Mouse (Mus musculus) hindbrain, postnatal 0 days (tissue): ENCODE data around the gene Fbl. TPM values are rescaled to one million over a fixed set of nuclear protein-coding genes. Genes with fewer than 3 reads are reported as not detected.
A peak's percentile ranks its signal among the peaks of the same experiment; 100 is the strongest.
"Not testable (repeated sequence)": the region's sequence is repeated elsewhere in the genome, so short reads cannot be mapped to it uniquely, and the experiment has no call there.

Source experiments
- ATAC-seq: fragments of 200-750 bp; cut with Nextera tagmentation; 2 replicates; pipeline ENCODE4 v1.8.0; 2017; ENCODE audit warnings: mild to moderate bottlenecking, moderate TSS enrichment, moderate library complexity
- DNase-seq: peaks from one replicate; pipeline ENCODE4 v3.0.0-alpha.2; 2015; ENCODE audit warnings: low spot score
- H3K27ac ChIP-seq: fragments of 300-500 bp; sonication (generic); 2 replicates; pipeline ENCODE4 v1.5.1; 2014; ENCODE audit warnings: mild to moderate bottlenecking
- H3K27me3 ChIP-seq: fragments of 300-500 bp; sonication (generic); 2 replicates; pipeline ENCODE4 v1.6.1; 2014; ENCODE audit warnings: low read length, mixed read lengths; ENCODE audit not compliant: insufficient read depth
- H3K36me3 ChIP-seq: fragments of 300-500 bp; sonication (generic); 2 replicates; pipeline ENCODE4 v1.6.1; 2014; ENCODE audit warnings: low read length, mixed read lengths; ENCODE audit not compliant: insufficient read depth
- H3K4me1 ChIP-seq: fragments of 300-500 bp; sonication (generic); 2 replicates; pipeline ENCODE4 v1.6.1; 2014; ENCODE audit warnings: antibody characterized with exemption, low read length, mixed read lengths; ENCODE audit not compliant: insufficient read depth
- H3K4me2 ChIP-seq: fragments of 300-500 bp; sonication (generic); 2 replicates; pipeline ENCODE4 v1.6.1; 2014; ENCODE audit warnings: low read depth, mild to moderate bottlenecking, low read length, moderate library complexity, mixed read lengths
- H3K4me3 ChIP-seq: fragments of 300-500 bp; sonication (generic); 2 replicates; pipeline ENCODE4 v1.5.1; 2014; ENCODE audit warnings: low read length
- H3K9ac ChIP-seq: fragments of 300-500 bp; sonication (generic); replicated peaks from 2 replicates; pipeline ENCODE4 v1.6.1; 2014; ENCODE audit warnings: mild to moderate bottlenecking, low read length, moderate library complexity, mixed read lengths
- H3K9me3 ChIP-seq: fragments of 300-500 bp; sonication (generic); 2 replicates; pipeline ENCODE4 v1.6.1; 2016; ENCODE audit warnings: low read length, mixed read lengths
- CTCF ChIP-seq: IDR thresholded peaks from 2 replicates; pipeline ENCODE4 v1.5.1; 2016; ENCODE audit warnings: antibody characterized with exemption, control low read depth, low read depth
- WGBS: fragments of 180-500 bp; shearing (Covaris S2); extraction: QIAGEN DNeasy Blood & Tissue Kit; methylation state at CpG from one replicate; pipeline ENCODE4 v1.1.7; 2014; 5-methylcytosine and 5-hydroxymethylcytosine counted together
- polyA plus RNA-seq: library from polyadenylated mRNA; unstranded; fragments of >200 nt; fragmentation: Nextera tagmentation; extraction: Ambion mirVana; gene quantifications from 2 replicates; pipeline ENCODE4 v1.2.1, GENCODE M21; 2015
- total RNA-seq: library from RNA; depleted of rRNA; stranded (reverse); fragments of >200 nt; gene quantifications from 2 replicates; pipeline ENCODE4 v1.2.3, GENCODE M21; 2014

Gene Fbl
- total and polyA plus RNA-seq, 2 experiments from 2014 or later: 23.5 to 70.7 TPM

DNA sequence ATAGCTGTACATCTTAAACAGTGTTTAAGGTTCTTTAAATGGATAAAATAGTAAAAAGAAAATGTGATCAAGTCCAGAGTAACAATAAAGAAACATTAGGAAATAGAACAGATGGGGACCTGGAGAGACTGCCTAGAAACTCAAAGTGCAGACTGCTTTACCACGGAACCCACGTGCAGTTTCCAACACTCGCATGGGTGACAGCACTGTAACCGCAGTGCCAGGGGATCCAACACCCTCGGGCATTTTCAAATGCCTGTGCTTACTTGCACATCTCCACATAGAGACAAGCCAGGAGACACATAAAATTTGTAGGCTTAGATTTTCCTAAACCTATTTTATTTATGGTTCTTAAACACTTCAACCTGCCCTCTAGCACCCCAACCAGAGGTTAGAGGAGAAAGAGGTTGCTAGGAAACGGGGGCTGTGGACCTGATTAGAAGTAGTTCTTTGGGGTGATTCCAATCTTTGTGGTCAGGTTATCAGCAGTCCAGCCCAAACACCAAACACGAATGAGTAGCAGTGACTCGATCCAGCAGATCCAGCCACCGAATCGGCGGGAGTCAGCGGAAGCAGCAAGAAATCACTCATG lies 39.0 kb downstream of the Fbl start:
- ATAC-seq (no peak), DNase-seq (no peak)
- Histone ChIP-seq H3K4me3 (peak overlapping the region; percentile 27), H3K27me3 (no peaks in the 10 kb centered on the region), H3K4me1 (no peaks in the 10 kb centered on the region), H3K9ac (0 out of 2 replicates have a peak overlapping the region, but pooled peaks have one; percentile 25), H3K4me2 (peak overlapping the region; percentile 52), H3K27ac (no peak overlapping the region), H3K9me3 (no peaks in the 10 kb centered on the region), H3K36me3 (no peaks in the 10 kb centered on the region)
- no peak for TF ChIP-seq CTCF
- 47% methylated on average over 12 of the region's 12 CpGs for WGBS

DNA sequence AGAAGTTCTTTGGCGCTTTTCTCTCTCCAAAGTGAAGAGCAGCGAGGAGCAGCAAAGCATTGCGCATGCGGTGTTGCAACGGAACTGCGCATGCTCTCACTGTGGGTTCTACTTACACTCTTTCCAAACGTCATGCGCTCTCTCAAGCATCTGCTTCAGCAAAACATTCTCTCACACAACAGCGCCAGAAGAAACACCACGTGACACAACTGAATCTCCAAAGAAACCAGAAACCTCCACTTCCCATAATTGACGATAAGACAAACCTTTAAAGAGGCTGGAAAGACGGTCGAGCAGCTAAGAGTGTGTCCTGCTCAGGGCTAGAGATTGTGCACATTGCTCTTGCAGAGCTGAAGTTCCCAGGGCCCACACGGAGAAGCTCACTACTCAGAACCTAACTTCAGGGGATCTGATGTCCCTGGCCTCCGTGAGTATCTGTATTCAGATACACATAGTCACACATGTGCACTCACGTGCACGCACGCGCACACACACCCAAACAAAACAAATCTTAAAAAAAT lies 39.5 kb downstream of the Fbl start:
- peak; percentile 84 for DNase-seq
- WGBS: 62% methylated on average over 19 of the region's 19 CpGs
- H3K4me3 ChIP-seq: peak overlapping the region; percentile 27
- peak; percentile 75 for ATAC-seq
- H3K27me3 ChIP-seq: no peaks in the 10 kb centered on the region
- TF ChIP-seq CTCF: no peak
- no peaks in the 10 kb centered on the region for H3K9me3 ChIP-seq
- H3K9ac ChIP-seq: 0 out of 2 replicates have a peak overlapping the region, but pooled peaks have one; percentile 25
- H3K4me1 ChIP-seq: no peaks in the 10 kb centered on the region
- H3K36me3 ChIP-seq: no peaks in the 10 kb centered on the region
- H3K27ac ChIP-seq: no peak overlapping the region
- H3K4me2 ChIP-seq: peak overlapping the region; percentile 52

- no peak overlapping the region for H3K27ac ChIP-seq
- H3K4me3 ChIP-seq: no peak overlapping the region
- no peaks in the 10 kb centered on the region for H3K4me1 ChIP-seq
- H3K36me3 ChIP-seq: no peaks in the 10 kb centered on the region
- no peak; the same call in 1 of the 2 replicates for TF ChIP-seq CTCF
- 45% methylated on average over 5 of the region's 5 CpGs for WGBS
- no peak overlapping the region for H3K4me2 ChIP-seq
- DNase-seq (no peak), ATAC-seq (no peak)
- H3K9me3 ChIP-seq: no peaks in the 10 kb centered on the region
- no peak overlapping the region for H3K9ac ChIP-seq
- H3K27me3 ChIP-seq: no peaks in the 10 kb centered on the region
Measured at GRCm38 (mm10) chr7:28210731-28211130, 41.2 kb downstream of the Fbl start.

GRCm38 (mm10) chr7:28214142-28214541 lies 44.6 kb downstream of the Fbl start:
- 28% methylated on average over 10 of the region's 10 CpGs for WGBS
- Histone ChIP-seq H3K9ac (no peak overlapping the region), H3K9me3 (no peaks in the 10 kb centered on the region), H3K4me2 (no peak overlapping the region), H3K27me3 (no peaks in the 10 kb centered on the region), H3K4me3 (no peak overlapping the region), H3K27ac (no peak overlapping the region), H3K36me3 (no peaks in the 10 kb centered on the region), H3K4me1 (no peaks in the 10 kb centered on the region)
- ATAC-seq: no peak
- no peak for DNase-seq
- TF ChIP-seq CTCF: peak; percentile 75

DNA sequence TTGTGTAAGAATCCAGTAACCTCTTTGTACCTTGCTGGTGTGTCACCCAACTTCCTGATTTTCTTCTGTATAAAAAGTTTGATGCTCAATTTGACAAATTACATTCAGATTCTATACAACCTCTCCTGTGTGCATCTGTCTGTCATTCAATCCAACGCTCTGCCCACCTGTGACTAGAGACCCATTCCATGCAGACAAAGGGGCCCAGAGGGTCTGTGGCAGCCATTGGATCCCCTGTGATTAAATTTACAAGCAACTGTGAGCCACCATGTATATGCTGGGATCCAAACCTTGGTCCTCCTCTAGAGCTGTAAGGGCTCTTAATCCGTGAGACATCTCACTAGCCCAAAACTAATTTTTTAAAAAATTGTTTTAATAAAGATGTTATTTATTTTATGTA lies 46.4 kb downstream of the Fbl start:
- not testable (repeated sequence) for H3K27ac ChIP-seq, H3K9me3 ChIP-seq, ATAC-seq, H3K4me2 ChIP-seq, H3K4me1 ChIP-seq, H3K9ac ChIP-seq, H3K27me3 ChIP-seq, H3K4me3 ChIP-seq, H3K36me3 ChIP-seq, DNase-seq
- 87% methylated on average over 2 of the region's 2 CpGs for WGBS

DNA sequence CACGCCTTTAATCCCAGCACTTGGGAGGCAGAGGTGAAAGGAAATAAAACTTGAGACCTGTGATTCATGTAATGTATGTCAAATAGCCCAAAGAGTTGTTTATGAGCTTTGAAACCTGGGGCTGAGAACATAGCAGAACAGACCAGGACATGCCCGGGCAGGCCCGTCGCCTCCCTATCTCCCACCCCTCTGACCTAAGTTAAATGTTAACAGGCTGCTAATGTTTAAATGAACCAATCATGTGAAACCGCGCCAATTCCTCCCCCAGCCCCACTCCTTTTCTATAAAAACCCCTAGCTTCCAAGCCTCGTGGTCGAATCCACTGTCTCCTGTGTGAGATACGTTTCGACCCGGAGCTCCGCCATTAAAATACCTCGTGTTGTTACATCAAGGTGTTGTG lies 48.3 kb downstream of the Fbl start:
- not testable (repeated sequence) for ATAC-seq, H3K4me1 ChIP-seq, DNase-seq, H3K36me3 ChIP-seq, H3K9ac ChIP-seq, H3K9me3 ChIP-seq, H3K4me2 ChIP-seq, H3K4me3 ChIP-seq, H3K27ac ChIP-seq, H3K27me3 ChIP-seq
- WGBS: 92% methylated on average over 10 of the region's 13 CpGs

GRCm38 (mm10) chr7:28218951-28219740 lies 49.6 kb downstream of the Fbl start:
- WGBS: 60% methylated on average over 20 of the region's 20 CpGs
- not testable (repeated sequence) for H3K9ac ChIP-seq, H3K4me1 ChIP-seq, H3K27ac ChIP-seq, H3K4me3 ChIP-seq, H3K36me3 ChIP-seq, H3K9me3 ChIP-seq, ATAC-seq, H3K27me3 ChIP-seq
- peak; percentile 82 for DNase-seq
- TF ChIP-seq CTCF: 0 out of 2 replicates have a peak, but pooled peaks have one; percentile 6
- H3K4me2 ChIP-seq: peak overlapping the region; percentile 27; the same call in 1 of the 2 replicates

DNA sequence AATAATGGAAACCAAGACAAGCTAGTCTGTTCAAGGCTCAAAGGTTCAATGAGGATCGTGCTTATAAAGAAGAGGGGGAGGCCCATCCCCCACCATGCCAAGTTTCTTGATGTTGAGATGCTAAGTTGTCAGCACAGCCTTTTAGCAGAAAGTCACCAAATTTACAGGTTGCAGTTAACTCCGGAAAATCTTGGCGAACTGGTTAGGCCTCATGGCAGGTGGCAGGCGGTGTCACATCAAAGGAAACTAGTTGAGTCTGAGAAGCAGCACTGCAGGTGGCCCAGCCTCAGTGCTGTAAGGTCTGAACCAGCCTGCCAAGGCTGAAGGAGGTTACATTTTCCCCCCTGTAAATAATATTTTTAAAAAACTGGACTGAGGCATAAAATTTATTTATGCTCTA lies 57.3 kb downstream of the Fbl start:
- not testable (repeated sequence) for H3K27me3 ChIP-seq, DNase-seq, H3K27ac ChIP-seq, H3K4me1 ChIP-seq, ATAC-seq, H3K36me3 ChIP-seq, H3K9ac ChIP-seq, H3K4me2 ChIP-seq, H3K4me3 ChIP-seq, H3K9me3 ChIP-seq
- WGBS: 87% methylated on average over 4 of the region's 4 CpGs

DNA sequence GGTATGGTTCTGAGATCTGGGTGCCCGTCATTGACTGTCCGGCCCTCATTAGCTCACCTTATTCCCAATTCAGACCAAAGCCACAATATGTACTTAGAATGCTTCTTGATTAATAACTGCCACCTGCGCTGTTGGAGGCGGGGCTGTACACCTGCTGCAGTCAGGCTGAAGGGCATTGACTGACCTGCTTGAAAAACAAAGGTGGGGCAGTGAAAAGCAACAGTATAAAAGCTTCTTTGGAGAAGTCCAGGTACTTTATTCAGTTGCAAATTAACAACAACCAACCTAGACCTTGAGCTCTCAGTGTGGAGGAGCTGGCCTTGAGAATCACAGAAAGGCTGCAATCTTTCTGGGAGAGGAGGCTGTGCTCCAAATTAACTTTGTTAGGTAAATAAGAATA lies 57.9 kb downstream of the Fbl start:
- H3K36me3 ChIP-seq: not testable (repeated sequence)

More for the DNA sequence above, 57.9 kb downstream of the Fbl start:
- H3K4me3 ChIP-seq, H3K27ac ChIP-seq, H3K27me3 ChIP-seq, DNase-seq, ATAC-seq, H3K9ac ChIP-seq, H3K9me3 ChIP-seq, H3K4me1 ChIP-seq, H3K4me2 ChIP-seq: not testable (repeated sequence)
- WGBS: 95% methylated on average over 4 of the region's 4 CpGs
